Mouse (Mus musculus) liver, postnatal 0 days (tissue): Measurements from ENCODE around the gene Raver2. TPM values are rescaled to one million over a fixed set of nuclear protein-coding genes. Genes with fewer than 3 reads are reported as not detected.

Experiments
- ATAC-seq: fragments of 200-750 bp; cut with Nextera tagmentation; 2 replicates; pipeline ENCODE4 v1.8.0; 2017; ENCODE audit warnings: mild to moderate bottlenecking, moderate library complexity
- DNase-seq: peaks from one replicate; pipeline ENCODE4 v3.0.0-alpha.2; 2016
- H3K27ac ChIP-seq: fragments of 300-500 bp; sonication (generic); 2 replicates; pipeline ENCODE4 v1.5.1; 2014; ENCODE audit warnings: antibody characterized with exemption, moderate library complexity, mild to moderate bottlenecking, low read depth
- H3K27me3 ChIP-seq: fragments of 300-500 bp; sonication (generic); 2 replicates; pipeline ENCODE4 v1.6.1; 2014; ENCODE audit warnings: low read length, control low read depth, mixed read lengths; ENCODE audit not compliant: insufficient read depth
- H3K36me3 ChIP-seq: fragments of 300-500 bp; sonication (generic); replicated peaks from 2 replicates; pipeline ENCODE4 v1.6.1; 2014; ENCODE audit warnings: mild to moderate bottlenecking, control low read depth, low read length, moderate library complexity, mixed read lengths; ENCODE audit not compliant: insufficient read depth
- H3K4me1 ChIP-seq: fragments of 300-500 bp; sonication (generic); 2 replicates; pipeline ENCODE4 v1.6.1; 2014; ENCODE audit warnings: antibody characterized with exemption, mild to moderate bottlenecking, control low read depth; ENCODE audit not compliant: insufficient read depth
- H3K4me2 ChIP-seq: fragments of 300-500 bp; sonication (generic); 2 replicates; pipeline ENCODE4 v1.6.1; 2014; ENCODE audit warnings: low read depth, mild to moderate bottlenecking, low read length, moderate library complexity, mixed read lengths
- H3K4me3 ChIP-seq: fragments of 300-500 bp; sonication (generic); 2 replicates; pipeline ENCODE4 v1.5.1; 2014; ENCODE audit warnings: low read depth, low read length
- H3K9ac ChIP-seq: fragments of 300-500 bp; sonication (generic); replicated peaks from 2 replicates; pipeline ENCODE4 v1.6.1; 2014; ENCODE audit warnings: mild to moderate bottlenecking, moderate library complexity
- H3K9me3 ChIP-seq: fragments of 300-500 bp; sonication (generic); 2 replicates; pipeline ENCODE4 v1.6.1; 2016; ENCODE audit warnings: mild to moderate bottlenecking, control low read depth, low read length, mixed read lengths
- CTCF ChIP-seq: sonication (generic); IDR thresholded peaks from 2 replicates; pipeline ENCODE4 v1.5.1; 2016; ENCODE audit warnings: antibody characterized with exemption, low read depth
- EP300 ChIP-seq: IDR thresholded peaks from 2 replicates; pipeline ENCODE4 v1.6.1; 2016; ENCODE audit warnings: antibody characterized with exemption, low read depth, mild to moderate bottlenecking
- WGBS: fragments of 180-500 bp; shearing (Covaris S2); extraction: QIAGEN DNeasy Blood & Tissue Kit; methylation state at CpG from one replicate; pipeline ENCODE4 v1.1.7; 2014; ENCODE audit not compliant: insufficient replicate concordance; 5-methylcytosine and 5-hydroxymethylcytosine counted together
- polyA plus RNA-seq: library from polyadenylated mRNA; unstranded; fragments of >200 nt; fragmentation: Nextera tagmentation; extraction: Ambion mirVana; gene quantifications from 2 replicates; pipeline ENCODE4 v1.2.1, GENCODE M21; 2015

The Raver2 gene
- polyA plus RNA-seq, 1 experiment from 2014 or later = 0.20 TPM

DNA sequence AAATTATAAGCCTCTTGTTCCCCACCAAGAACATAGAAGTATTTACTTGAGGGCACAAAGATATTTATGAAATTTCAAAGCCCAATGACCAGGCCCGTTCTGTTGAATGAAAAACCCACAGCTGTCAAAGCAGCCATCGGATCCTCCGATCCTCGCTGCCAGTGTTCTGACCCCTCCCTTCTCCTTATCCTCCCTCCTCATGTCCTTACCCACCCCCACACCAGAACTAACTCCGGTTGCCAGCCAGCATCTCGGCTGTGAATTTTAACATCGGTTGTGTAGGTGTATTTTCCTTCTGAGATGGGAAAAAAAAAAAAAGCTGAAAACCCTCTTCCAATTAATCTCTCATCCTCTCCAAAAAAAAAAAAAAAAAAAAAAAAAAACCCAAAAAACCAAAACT is 31.6 kb upstream of the Raver2 start:
- Histone ChIP-seq H3K36me3 (no peaks in the 10 kb centered on the region), H3K9me3 (no peaks in the 10 kb centered on the region), H3K27me3 (no peaks in the 10 kb centered on the region), H3K9ac (no peak overlapping the region), H3K4me2 (no peak overlapping the region), H3K4me1 (no peaks in the 10 kb centered on the region), H3K27ac (no peak overlapping the region), H3K4me3 (no peak overlapping the region)
- WGBS = 88% methylated on average over 7 of the region's 7 CpGs
- ATAC-seq (no peak), DNase-seq (no peak)
- TF ChIP-seq CTCF (no peak), EP300 (no peak)

DNA sequence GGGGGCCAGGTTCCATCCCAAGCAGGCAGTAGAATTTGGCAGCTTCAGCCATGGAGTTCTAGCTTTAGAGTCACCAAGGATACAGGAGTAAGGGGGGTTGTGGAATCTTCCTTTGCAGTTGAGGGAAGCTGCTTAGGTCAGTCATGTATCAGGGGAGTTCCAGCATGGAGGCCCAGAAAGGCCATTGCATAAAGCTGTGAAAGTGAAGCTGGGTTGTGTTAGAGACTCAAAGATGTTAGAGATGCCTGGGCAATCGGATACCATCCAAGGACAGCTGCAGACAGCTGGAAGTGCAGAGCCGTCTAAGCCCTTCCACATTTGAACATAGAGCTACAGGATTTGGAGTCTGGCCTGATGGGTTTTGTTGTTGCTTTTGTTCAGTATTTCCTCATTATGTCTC is 25.1 kb upstream of the Raver2 start:
- no peak for DNase-seq
- H3K36me3 ChIP-seq = no peaks in the 10 kb centered on the region
- no peak overlapping the region for H3K4me3 ChIP-seq
- ATAC-seq = no peak
- no peaks in the 10 kb centered on the region for H3K27me3 ChIP-seq
- 75% methylated on average over 2 of the region's 2 CpGs for WGBS
- H3K4me1 ChIP-seq = no peaks in the 10 kb centered on the region
- no peak overlapping the region for H3K27ac ChIP-seq
- H3K9me3 ChIP-seq = no peaks in the 10 kb centered on the region
- TF ChIP-seq CTCF (no peak), EP300 (no peak)
- H3K9ac ChIP-seq = no peak overlapping the region
- H3K4me2 ChIP-seq = no peak overlapping the region

DNA sequence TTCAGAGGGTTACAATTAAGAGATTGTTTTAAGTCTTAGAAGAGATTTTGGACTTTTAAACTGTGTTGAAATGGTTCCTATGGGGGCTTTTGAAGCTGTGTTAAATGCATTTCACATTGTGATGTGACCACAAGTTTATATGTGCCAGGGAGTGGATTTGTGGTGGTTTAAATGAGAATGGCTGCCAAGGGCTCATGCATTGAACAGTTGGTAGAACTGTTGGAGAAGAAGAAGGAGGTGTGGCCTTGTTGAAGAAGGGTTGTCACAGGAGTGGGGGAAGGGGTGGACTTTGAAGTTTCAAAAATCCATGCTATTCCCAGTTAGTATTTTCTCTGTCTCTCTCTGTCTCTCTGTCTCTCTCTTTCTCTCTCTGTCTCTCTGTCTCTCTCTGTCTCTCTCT is 24.6 kb upstream of the Raver2 start:
- TF ChIP-seq EP300 = no peak
- TF ChIP-seq CTCF = no peak
- Histone ChIP-seq H3K27me3 (no peaks in the 10 kb centered on the region), H3K27ac (no peak overlapping the region), H3K4me2 (no peak overlapping the region), H3K36me3 (no peaks in the 10 kb centered on the region), H3K4me1 (no peaks in the 10 kb centered on the region), H3K4me3 (no peak overlapping the region), H3K9ac (no peak overlapping the region), H3K9me3 (no peaks in the 10 kb centered on the region)
- ATAC-seq (no peak), DNase-seq (no peak)

DNA sequence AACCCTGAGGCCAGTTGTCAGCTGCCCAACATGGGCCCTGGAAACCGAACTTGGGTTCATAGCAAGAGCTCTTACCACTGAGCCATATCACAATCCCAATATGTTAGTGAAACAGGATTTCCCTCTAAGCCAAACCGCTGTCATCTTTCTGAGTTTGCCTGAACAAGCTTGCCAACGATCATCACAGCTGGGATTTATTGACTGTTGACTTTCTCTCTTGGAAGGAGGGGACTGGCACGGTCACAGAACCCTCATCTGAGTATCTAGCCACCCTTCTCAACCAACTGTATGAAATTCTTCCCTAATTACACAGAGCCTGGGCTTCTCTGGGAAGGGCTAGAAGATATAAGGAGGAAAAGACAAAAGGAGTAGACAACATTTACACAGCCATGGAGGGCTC is 22.2 kb upstream of the Raver2 start:
- H3K4me1 ChIP-seq = no peaks in the 10 kb centered on the region
- no peak for DNase-seq
- WGBS = 64% methylated on average over 4 of the region's 4 CpGs
- no peaks in the 10 kb centered on the region for H3K36me3 ChIP-seq
- H3K4me2 ChIP-seq = no peak overlapping the region
- ATAC-seq = no peak
- no peaks in the 10 kb centered on the region for H3K9me3 ChIP-seq
- H3K9ac ChIP-seq = no peak overlapping the region
- no peak for TF ChIP-seq CTCF
- no peak for TF ChIP-seq EP300
- H3K27me3 ChIP-seq = no peaks in the 10 kb centered on the region
- no peak overlapping the region for H3K4me3 ChIP-seq
- H3K27ac ChIP-seq = no peak overlapping the region

DNA sequence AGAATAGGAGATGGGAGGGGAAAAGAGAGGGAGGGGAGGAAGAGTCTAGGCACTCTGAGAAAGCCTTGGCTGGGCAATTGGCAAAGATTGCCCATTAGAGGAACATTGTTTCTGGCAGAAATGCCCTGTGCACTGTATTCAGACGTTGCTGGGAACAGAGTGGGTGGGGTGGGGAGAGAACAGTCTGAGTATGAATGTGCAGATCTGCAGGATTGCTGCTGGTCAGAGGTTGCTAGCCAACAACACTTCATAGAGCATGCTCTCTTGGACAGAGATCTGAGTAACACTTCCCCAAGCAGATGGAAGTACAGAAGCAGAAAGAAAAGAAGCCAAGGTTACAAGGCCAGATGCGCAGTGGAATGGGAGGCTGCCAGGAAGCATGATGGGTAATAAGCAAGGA is 6.6 kb upstream of the Raver2 start:
- Histone ChIP-seq H3K27ac (no peak overlapping the region), H3K4me1 (no peaks in the 10 kb centered on the region), H3K4me3 (no peak overlapping the region), H3K9me3 (no peaks in the 10 kb centered on the region), H3K27me3 (peaks cover 5% of the 10 kb centered on the region; the same call in 1 of the 2 replicates), H3K4me2 (no peak overlapping the region), H3K36me3 (no peaks in the 10 kb centered on the region), H3K9ac (no peak overlapping the region)
- 63% methylated on average over 2 of the region's 2 CpGs for WGBS
- no peak for DNase-seq
- no peak for ATAC-seq
- no peak for TF ChIP-seq CTCF
- no peak for TF ChIP-seq EP300

DNA sequence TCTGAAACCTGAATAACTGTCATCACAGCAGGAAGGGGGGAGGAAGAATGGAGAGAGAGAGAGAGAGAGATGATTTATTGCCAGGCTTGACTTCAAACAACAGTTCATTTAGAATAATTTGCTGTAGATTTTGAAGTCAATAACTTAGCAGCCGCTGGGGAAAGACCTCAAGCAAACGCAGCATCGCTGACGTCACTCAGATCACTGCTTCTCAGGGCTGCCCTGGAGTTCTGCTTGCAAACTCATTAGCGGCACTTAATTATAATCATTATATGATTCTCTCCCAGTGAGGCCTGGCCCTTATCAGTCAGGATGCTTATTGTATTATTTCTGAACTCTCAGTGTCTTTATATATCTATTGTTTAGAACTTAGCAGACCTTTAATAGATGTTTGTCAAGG is 2.4 kb upstream of the Raver2 start:
- Histone ChIP-seq H3K9ac (no peak overlapping the region), H3K4me2 (no peak overlapping the region), H3K4me1 (no peaks in the 10 kb centered on the region; the same call in 1 of the 2 replicates), H3K9me3 (no peaks in the 10 kb centered on the region), H3K36me3 (no peaks in the 10 kb centered on the region), H3K27me3 (peaks cover 29% of the 10 kb centered on the region), H3K27ac (no peak overlapping the region), H3K4me3 (no peak overlapping the region)
- TF ChIP-seq EP300 (no peak), CTCF (no peak)
- ATAC-seq (no peak), DNase-seq (no peak)
- 58% methylated on average over 5 of the region's 5 CpGs for WGBS

DNA sequence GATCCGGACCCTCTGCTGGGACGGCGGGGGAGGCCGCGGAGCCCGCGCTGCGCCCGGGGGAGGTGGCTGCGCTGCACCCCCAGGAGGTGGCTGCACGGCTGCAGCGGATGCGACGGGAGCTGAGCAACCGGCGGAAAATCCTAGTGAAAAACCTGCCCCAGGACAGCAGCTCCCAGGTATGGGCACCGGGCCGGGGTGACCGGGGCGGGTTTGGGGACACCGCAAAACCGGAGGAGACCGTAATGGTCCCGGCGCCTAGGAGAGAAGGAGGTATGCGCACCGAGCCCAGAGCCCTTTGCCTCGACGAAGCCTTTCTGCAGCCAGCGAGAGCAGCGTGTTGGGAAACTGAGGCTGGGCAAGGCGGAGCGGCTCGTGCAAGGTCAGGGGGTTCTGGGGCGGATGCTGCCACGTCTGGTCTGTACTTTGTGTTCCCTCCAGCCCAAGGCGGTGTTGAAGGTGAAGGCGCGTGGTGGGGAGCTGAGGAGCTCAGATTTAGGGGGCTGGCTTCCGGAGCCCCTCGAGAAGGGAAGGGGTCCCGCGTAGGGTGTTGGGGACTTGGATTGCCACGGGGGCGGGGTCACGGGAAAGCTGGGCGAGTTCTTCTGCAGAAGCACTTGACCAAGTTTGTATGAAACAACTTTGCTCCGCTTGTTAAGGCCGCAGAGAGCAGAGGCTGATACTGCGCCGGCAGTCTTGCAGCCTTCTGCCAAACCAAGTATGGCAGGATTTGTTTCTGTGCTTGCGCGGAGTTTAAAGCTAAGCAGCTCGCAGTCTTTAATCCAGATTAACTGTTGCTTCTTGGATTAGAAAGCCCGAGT is 580 bp downstream of the Raver2 start:
- WGBS = 2% methylated on average over 54 of the region's 55 CpGs
- ATAC-seq (peak; percentile 15; the same call in 1 of the 2 replicates), DNase-seq (peak; percentile 16)
- peaks cover 34% of the 10 kb centered on the region for H3K27me3 ChIP-seq
- TF ChIP-seq EP300 (no peak), CTCF (no peak)
- no peaks in the 10 kb centered on the region; the same call in 1 of the 2 replicates for H3K4me1 ChIP-seq
- no peak overlapping the region for H3K27ac ChIP-seq
- H3K4me2 ChIP-seq = peak overlapping the region; percentile 76
- H3K9ac ChIP-seq = peak overlapping the region; percentile 59
- H3K36me3 ChIP-seq = no peaks in the 10 kb centered on the region
- peak overlapping the region; percentile 46 for H3K4me3 ChIP-seq
- no peaks in the 10 kb centered on the region for H3K9me3 ChIP-seq
